Mouse (Mus musculus) hindbrain, embryonic 12.5 days (tissue): ENCODE measurements around the gene Pgf. TPM values are rescaled to one million over a fixed set of nuclear protein-coding genes. Genes with fewer than 3 reads are reported as not detected.
A peak's percentile ranks its signal among the peaks of the same experiment; 100 is the strongest.

ENCODE experiments used
- ATAC-seq: fragments of 200-750 bp; cut with Nextera tagmentation; 2 replicates; pipeline ENCODE4 v1.8.0; 2017; ENCODE audit warnings: moderate TSS enrichment; ENCODE audit not compliant: low FRiP score
- H3K27ac ChIP-seq: fragments of 300-500 bp; sonication (generic); 2 replicates; pipeline ENCODE4 v1.5.1; 2016; ENCODE audit warnings: mild to moderate bottlenecking
- H3K27me3 ChIP-seq: fragments of 300-500 bp; sonication (generic); 2 replicates; pipeline ENCODE4 v1.6.1; 2016; ENCODE audit warnings: mild to moderate bottlenecking
- H3K36me3 ChIP-seq: fragments of 300-500 bp; sonication (generic); 2 replicates; pipeline ENCODE4 v1.6.1; 2016; ENCODE audit warnings: mild to moderate bottlenecking
- H3K4me1 ChIP-seq: fragments of 300-500 bp; sonication (generic); 2 replicates; pipeline ENCODE4 v1.6.1; 2016
- H3K4me2 ChIP-seq: fragments of 300-500 bp; sonication (generic); replicated peaks from 2 replicates; pipeline ENCODE4 v1.6.1; 2016; ENCODE audit warnings: mild to moderate bottlenecking
- H3K4me3 ChIP-seq: fragments of 300-500 bp; sonication (generic); 2 replicates; pipeline ENCODE4 v1.5.1; 2016; ENCODE audit warnings: mild to moderate bottlenecking
- H3K9ac ChIP-seq: fragments of 300-500 bp; sonication (generic); 2 replicates; pipeline ENCODE4 v1.6.1; 2016; ENCODE audit warnings: mild to moderate bottlenecking, moderate library complexity
- H3K9me3 ChIP-seq: fragments of 300-500 bp; sonication (generic); replicated peaks from 2 replicates; pipeline ENCODE4 v1.6.1; 2016; ENCODE audit warnings: mild to moderate bottlenecking
- WGBS: fragments of 180-500 bp; shearing (Covaris S2); methylation state at CpG from one replicate; pipeline ENCODE4 v1.1.7; 2016; 5-methylcytosine and 5-hydroxymethylcytosine counted together
- polyA plus RNA-seq: library from polyadenylated mRNA; unstranded; fragments of >200 nt; fragmentation: Nextera tagmentation; extraction: Ambion mirVana; gene quantifications from 2 replicates; pipeline ENCODE4 v1.2.1, GENCODE M21; 2016

Gene Pgf
- polyA plus RNA-seq, 1 experiment from 2014 or later: 10.6 TPM

GRCm38 (mm10) chr12:85185810-85186209, 8.2 kb upstream of the Pgf start:
- H3K9ac ChIP-seq: no peak overlapping the region
- no peak for ATAC-seq
- peaks cover 12% of the 10 kb centered on the region for H3K27me3 ChIP-seq
- H3K4me2 ChIP-seq: no peak overlapping the region
- H3K4me1 ChIP-seq: peaks cover 18% of the 10 kb centered on the region
- H3K4me3 ChIP-seq: no peak overlapping the region
- no peaks in the 10 kb centered on the region for H3K36me3 ChIP-seq
- H3K9me3 ChIP-seq: no peaks in the 10 kb centered on the region
- WGBS: 67% methylated on average over 8 of the region's 8 CpGs
- H3K27ac ChIP-seq: no peak overlapping the region

GRCm38 (mm10) chr12:85184118-85184517, 6.5 kb upstream of the Pgf start:
- no peaks in the 10 kb centered on the region for H3K9me3 ChIP-seq
- no peak overlapping the region for H3K4me3 ChIP-seq
- no peak overlapping the region for H3K9ac ChIP-seq
- H3K4me1 ChIP-seq: peaks cover 18% of the 10 kb centered on the region
- H3K4me2 ChIP-seq: no peak overlapping the region
- H3K27me3 ChIP-seq: peaks cover 12% of the 10 kb centered on the region
- no peaks in the 10 kb centered on the region for H3K36me3 ChIP-seq
- no peak overlapping the region for H3K27ac ChIP-seq
- 56% methylated on average over 5 of the region's 5 CpGs for WGBS
- no peak for ATAC-seq

- Histone ChIP-seq H3K27me3 (peaks cover 20% of the 10 kb centered on the region), H3K27ac (no peak overlapping the region), H3K9ac (no peak overlapping the region), H3K4me3 (no peak overlapping the region), H3K4me1 (peaks cover 18% of the 10 kb centered on the region), H3K4me2 (no peak overlapping the region), H3K9me3 (no peaks in the 10 kb centered on the region), H3K36me3 (no peaks in the 10 kb centered on the region)
- WGBS: 65% methylated on average over 5 of the region's 5 CpGs
- ATAC-seq: no peak
These were observed 5.3 kb upstream of the Pgf start for GRCm38 (mm10) chr12:85182898-85183297.

GRCm38 (mm10) chr12:85182345-85182643, 4.7 kb upstream of the Pgf start:
- Histone ChIP-seq H3K9me3 (no peaks in the 10 kb centered on the region), H3K9ac (no peak overlapping the region), H3K36me3 (no peaks in the 10 kb centered on the region), H3K4me1 (peaks cover 23% of the 10 kb centered on the region), H3K4me3 (no peak overlapping the region), H3K27me3 (peaks cover 26% of the 10 kb centered on the region), H3K4me2 (peak overlapping the region; percentile 30), H3K27ac (no peak overlapping the region)
- peak; percentile 77 for ATAC-seq
- 3% methylated on average over 8 of the region's 8 CpGs for WGBS

- 27% methylated on average over 15 of the region's 17 CpGs for WGBS
These were observed 4.1 kb upstream of the Pgf start for GRCm38 (mm10) chr12:85181475-85182344.

GRCm38 (mm10) chr12:85178294-85178693, 704 bp upstream of the Pgf start:
- no peak overlapping the region for H3K27ac ChIP-seq
- no peak for ATAC-seq
- H3K4me2 ChIP-seq: no peak overlapping the region
- WGBS: 71% methylated on average over 2 of the region's 2 CpGs
- H3K36me3 ChIP-seq: no peaks in the 10 kb centered on the region
- no peak overlapping the region for H3K9ac ChIP-seq
- H3K4me3 ChIP-seq: no peak overlapping the region
- no peaks in the 10 kb centered on the region for H3K9me3 ChIP-seq
- H3K27me3 ChIP-seq: peaks cover 38% of the 10 kb centered on the region
- peaks cover 57% of the 10 kb centered on the region for H3K4me1 ChIP-seq

More at GRCm38 (mm10) chr12:85181475-85182344, 4.1 kb upstream of the Pgf start:
- H3K27me3 ChIP-seq: peaks cover 32% of the 10 kb centered on the region
- H3K4me1 ChIP-seq: peaks cover 29% of the 10 kb centered on the region
- H3K27ac ChIP-seq: 0 out of 2 replicates have a peak overlapping the region, but pooled peaks have one; percentile 48
- no peaks in the 10 kb centered on the region for H3K36me3 ChIP-seq
- ATAC-seq: 0 out of 2 replicates have a peak, but pooled peaks have one; percentile 39
- H3K4me3 ChIP-seq: no peak overlapping the region
- no peaks in the 10 kb centered on the region for H3K9me3 ChIP-seq
- H3K9ac ChIP-seq: no peak overlapping the region
- H3K4me2 ChIP-seq: peak overlapping the region; percentile 30

- Histone ChIP-seq H3K4me1 (peaks cover 49% of the 10 kb centered on the region), H3K4me2 (peak overlapping the region; percentile 60), H3K27me3 (peaks cover 31% of the 10 kb centered on the region), H3K9me3 (no peaks in the 10 kb centered on the region), H3K9ac (peak overlapping the region; percentile 43; the same call in 1 of the 2 replicates), H3K4me3 (peak overlapping the region; percentile 33), H3K27ac (no peak overlapping the region), H3K36me3 (no peaks in the 10 kb centered on the region)
- 3% methylated on average over 32 of the region's 32 CpGs for WGBS
- ATAC-seq: no peak
These were observed 605 bp downstream of the Pgf start for GRCm38 (mm10) chr12:85176846-85177523.

- ATAC-seq: peak; percentile 84
- Histone ChIP-seq H3K27me3 (peaks cover 31% of the 10 kb centered on the region), H3K4me2 (peak overlapping the region; percentile 60), H3K36me3 (no peaks in the 10 kb centered on the region), H3K27ac (peak overlapping the region; percentile 70), H3K9me3 (no peaks in the 10 kb centered on the region), H3K9ac (peak overlapping the region; percentile 43; the same call in 1 of the 2 replicates), H3K4me1 (peaks cover 42% of the 10 kb centered on the region), H3K4me3 (peak overlapping the region; percentile 33)
- WGBS: 7% methylated on average over 11 of the region's 11 CpGs
These were observed 1.4 kb downstream of the Pgf start for GRCm38 (mm10) chr12:85175926-85176845.

- peak overlapping the region; percentile 33 for H3K4me3 ChIP-seq
- no peaks in the 10 kb centered on the region for H3K9me3 ChIP-seq
- H3K36me3 ChIP-seq: no peaks in the 10 kb centered on the region
- 0 out of 2 replicates have a peak overlapping the region, but pooled peaks have one; percentile 38 for H3K9ac ChIP-seq
- peaks cover 33% of the 10 kb centered on the region for H3K27me3 ChIP-seq
- H3K27ac ChIP-seq: peak overlapping the region; percentile 70
- peak overlapping the region; percentile 60 for H3K4me2 ChIP-seq
- 52% methylated on average over 16 of the region's 16 CpGs for WGBS
- peaks cover 39% of the 10 kb centered on the region for H3K4me1 ChIP-seq
- ATAC-seq: no peak
These were observed 2.4 kb downstream of the Pgf start for GRCm38 (mm10) chr12:85175087-85175675.

- Histone ChIP-seq H3K36me3 (no peaks in the 10 kb centered on the region), H3K4me3 (no peak overlapping the region), H3K27me3 (peaks cover 34% of the 10 kb centered on the region), H3K4me1 (peaks cover 50% of the 10 kb centered on the region), H3K9me3 (no peaks in the 10 kb centered on the region), H3K9ac (peak overlapping the region; percentile 35; the same call in 1 of the 2 replicates), H3K27ac (peak overlapping the region; percentile 18; the same call in 1 of the 2 replicates), H3K4me2 (peak overlapping the region; percentile 60)
- WGBS: 80% methylated on average over 7 of the region's 7 CpGs
- no peak for ATAC-seq
These were observed 3.6 kb downstream of the Pgf start for GRCm38 (mm10) chr12:85174016-85174415.

- 88% methylated on average over 3 of the region's 3 CpGs for WGBS
- Histone ChIP-seq H3K9ac (no peak overlapping the region), H3K9me3 (no peaks in the 10 kb centered on the region), H3K4me3 (no peak overlapping the region), H3K27me3 (peaks cover 6% of the 10 kb centered on the region), H3K4me1 (peaks cover 31% of the 10 kb centered on the region), H3K27ac (no peak overlapping the region), H3K36me3 (peaks cover 4% of the 10 kb centered on the region; the same call in 1 of the 2 replicates), H3K4me2 (no peak overlapping the region)
- no peak for ATAC-seq
These were observed 6.7 kb downstream of the Pgf start for GRCm38 (mm10) chr12:85170948-85171307.
